Mouse (Mus musculus): ENCODE data around the gene Zfyve28. TPM values are rescaled to one million over a fixed set of nuclear protein-coding genes. Genes with fewer than 3 reads are reported as not detected.

Gene Zfyve28
- total and polyA plus RNA-seq, 2 experiments from 2014 or later: 3.0 to 10.0 TPM

DNA sequence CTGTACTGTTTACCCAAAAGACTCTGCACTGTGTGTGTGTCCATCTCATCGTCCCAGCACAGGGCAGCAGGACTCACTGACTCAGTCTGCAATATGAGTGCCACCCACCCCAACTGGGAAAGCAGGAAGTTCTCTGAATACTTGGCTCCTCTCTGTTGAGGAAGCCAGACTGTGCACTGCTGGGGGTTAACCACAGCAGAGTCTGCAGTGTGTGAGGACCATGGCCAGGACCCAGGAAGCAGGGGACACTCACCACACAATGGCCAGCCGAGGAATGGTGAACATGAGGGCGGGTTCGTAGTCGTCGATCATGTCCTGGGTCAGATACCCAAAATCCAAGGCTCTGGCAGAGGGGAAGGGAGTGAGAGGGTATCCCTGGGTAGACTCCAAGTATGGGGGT, 56.3 kb downstream of the Zfyve28 start:
- DNase-seq (ENCODE audit: low spot score) (no peak), ATAC-seq (ENCODE audit: low FRiP score) (no peak)
- WGBS: 96% methylated on average over 6 of the region's 6 CpGs
- H3K36me3 ChIP-seq (ENCODE audit: insufficient read depth, low read length): peaks cover 12% of the 10 kb centered on the region; the same call in 1 of the 2 replicates
- H3K9me3 ChIP-seq (ENCODE audit: low read length): no peaks in the 10 kb centered on the region
- no peak overlapping the region for H3K27ac ChIP-seq (ENCODE audit: low read depth, low read length)
- TF ChIP-seq CTCF (IDR thresholded peaks at IDR 0.05): no peak
- H3K4me1 ChIP-seq (ENCODE audit: insufficient read depth, low read length): no peaks in the 10 kb centered on the region
- H3K4me3 ChIP-seq (ENCODE audit: low read depth, low read length): no peak overlapping the region
- H3K27me3 ChIP-seq (ENCODE audit: insufficient read depth, low read length): no peaks in the 10 kb centered on the region
- no peak overlapping the region for H3K9ac ChIP-seq (replicated peaks; ENCODE audit: low read length, poor library complexity, severe bottlenecking)
- no peak overlapping the region for H3K4me2 ChIP-seq (ENCODE audit: low read depth, low read length, poor library complexity, severe bottlenecking)

DNA sequence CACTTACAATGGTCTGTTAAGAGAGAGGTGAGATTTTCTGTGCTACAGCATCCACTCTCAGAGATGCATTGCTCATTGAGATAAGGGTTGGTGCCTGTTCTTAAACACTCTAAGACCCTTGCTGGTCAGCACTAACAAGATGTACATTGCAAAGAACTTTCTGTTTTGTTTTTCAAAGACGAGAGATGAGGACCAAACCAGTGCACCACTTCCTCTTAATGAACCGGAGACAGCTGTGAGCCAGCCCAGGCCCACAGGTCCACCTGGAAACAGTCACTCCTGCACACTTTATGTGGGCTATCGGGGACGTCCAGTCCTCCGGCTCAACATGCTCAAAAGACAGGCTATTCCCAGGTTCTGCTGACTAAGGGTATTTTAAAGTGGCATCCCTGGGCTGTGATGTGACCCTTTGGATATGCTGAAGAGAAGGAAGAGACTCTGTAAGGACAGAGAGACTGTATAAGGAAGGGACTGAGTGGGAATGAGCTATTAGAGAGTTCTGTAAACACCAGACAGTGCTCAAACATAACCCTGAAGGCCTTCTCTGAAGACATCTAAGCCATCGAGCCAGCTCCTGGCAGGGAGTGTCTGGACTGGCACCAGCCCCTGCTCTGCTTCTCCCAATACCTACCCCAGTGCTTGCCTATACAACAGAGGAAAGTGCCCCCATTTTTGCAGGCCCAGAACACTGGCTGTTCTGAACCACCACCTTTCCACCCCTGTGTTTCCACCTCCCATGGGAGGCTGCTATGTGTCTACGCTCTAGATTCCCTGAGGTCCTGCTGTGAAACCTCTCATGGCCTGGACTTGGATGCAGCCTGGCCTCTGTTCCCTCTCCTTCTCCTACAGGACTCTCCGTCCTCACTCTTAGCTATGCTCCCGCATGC, 57.4 kb downstream of the Zfyve28 start:
- H3K4me3 ChIP-seq (ENCODE audit: low read depth, low read length): no peak overlapping the region
- H3K9me3 ChIP-seq (ENCODE audit: low read length): no peaks in the 10 kb centered on the region
- H3K36me3 ChIP-seq (ENCODE audit: insufficient read depth, low read length): peaks cover 12% of the 10 kb centered on the region; the same call in 1 of the 2 replicates
- H3K4me1 ChIP-seq (ENCODE audit: insufficient read depth, low read length): no peaks in the 10 kb centered on the region
- no peak for TF ChIP-seq CTCF (IDR thresholded peaks at IDR 0.05)
- H3K9ac ChIP-seq (replicated peaks; ENCODE audit: low read length, poor library complexity, severe bottlenecking): no peak overlapping the region
- H3K4me2 ChIP-seq (ENCODE audit: low read depth, low read length, poor library complexity, severe bottlenecking): no peak overlapping the region
- no peaks in the 10 kb centered on the region for H3K27me3 ChIP-seq (ENCODE audit: insufficient read depth, low read length)
- ATAC-seq (ENCODE audit: low FRiP score) (no peak), DNase-seq (ENCODE audit: low spot score) (no peak)
- WGBS: 87% methylated on average over 9 of the region's 9 CpGs
- no peak overlapping the region for H3K27ac ChIP-seq (ENCODE audit: low read depth, low read length)

DNA sequence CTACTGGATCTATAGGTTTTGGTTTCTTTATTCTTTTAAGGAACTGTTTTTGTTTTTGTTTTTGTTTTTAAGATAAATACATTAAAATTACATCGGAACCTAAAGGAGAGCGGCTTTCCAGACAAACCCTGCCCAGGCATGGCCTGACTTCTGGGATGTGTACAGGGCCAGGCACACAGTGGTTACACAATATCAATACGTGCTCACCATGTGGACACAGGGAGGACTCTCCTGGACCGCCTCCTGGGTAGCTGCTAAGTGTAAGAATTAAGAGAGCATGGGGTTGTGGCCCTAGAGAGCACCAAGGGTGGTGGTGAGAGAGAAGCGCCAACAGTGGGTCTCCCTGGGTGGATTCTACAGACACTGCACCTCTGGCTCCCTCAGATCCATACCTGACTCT, 58.7 kb downstream of the Zfyve28 start:
- no peaks in the 10 kb centered on the region for H3K9me3 ChIP-seq (ENCODE audit: low read length)
- H3K27me3 ChIP-seq (ENCODE audit: insufficient read depth, low read length): no peaks in the 10 kb centered on the region
- ATAC-seq (ENCODE audit: low FRiP score): no peak
- H3K36me3 ChIP-seq (ENCODE audit: insufficient read depth, low read length): 0 out of 2 replicates have a peak, but pooled peaks cover 7% of the 10 kb centered on the region
- no peak for DNase-seq (ENCODE audit: low spot score)
- 93% methylated on average over 5 of the region's 5 CpGs for WGBS
- TF ChIP-seq CTCF (IDR thresholded peaks at IDR 0.05): no peak
- H3K9ac ChIP-seq (replicated peaks; ENCODE audit: low read length, poor library complexity, severe bottlenecking): no peak overlapping the region
- H3K4me1 ChIP-seq (ENCODE audit: insufficient read depth, low read length): no peaks in the 10 kb centered on the region
- H3K4me3 ChIP-seq (ENCODE audit: low read depth, low read length): no peak overlapping the region
- H3K27ac ChIP-seq (ENCODE audit: low read depth, low read length): no peak overlapping the region
- no peak overlapping the region for H3K4me2 ChIP-seq (ENCODE audit: low read depth, low read length, poor library complexity, severe bottlenecking)

DNA sequence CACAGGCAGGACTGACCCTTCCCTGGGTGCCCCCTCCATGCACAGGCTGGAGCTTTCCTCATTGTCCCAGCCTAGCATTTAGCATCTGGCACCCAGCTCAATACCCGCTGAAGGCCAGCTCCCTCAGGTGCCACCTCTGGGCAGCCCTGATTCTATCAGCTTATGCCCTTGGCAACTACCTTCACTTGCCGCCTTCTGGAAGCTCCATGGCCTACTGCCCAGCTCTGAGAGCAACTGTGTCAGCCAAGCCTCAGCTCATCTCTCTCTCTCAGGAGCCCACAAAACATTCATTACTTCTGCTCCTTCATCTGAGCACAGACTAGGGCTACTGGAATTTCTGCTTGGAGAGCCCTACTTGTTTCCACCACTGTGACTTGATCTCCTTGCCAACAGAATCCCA, 62.7 kb downstream of the Zfyve28 start:
- H3K9ac ChIP-seq (replicated peaks; ENCODE audit: low read length, poor library complexity, severe bottlenecking): no peak overlapping the region
- no peaks in the 10 kb centered on the region for H3K9me3 ChIP-seq (ENCODE audit: low read length)
- TF ChIP-seq CTCF (IDR thresholded peaks at IDR 0.05): no peak
- H3K36me3 ChIP-seq (ENCODE audit: insufficient read depth, low read length): 0 out of 2 replicates have a peak, but pooled peaks cover 7% of the 10 kb centered on the region
- ATAC-seq (ENCODE audit: low FRiP score): no peak
- no peak overlapping the region for H3K4me3 ChIP-seq (ENCODE audit: low read depth, low read length)
- no peaks in the 10 kb centered on the region for H3K27me3 ChIP-seq (ENCODE audit: insufficient read depth, low read length)
- no peak overlapping the region for H3K27ac ChIP-seq (ENCODE audit: low read depth, low read length)
- peak; percentile 25 for DNase-seq (ENCODE audit: low spot score)
- 76% methylated on average over 2 of the region's 2 CpGs for WGBS
- no peaks in the 10 kb centered on the region for H3K4me1 ChIP-seq (ENCODE audit: insufficient read depth, low read length)
- no peak overlapping the region for H3K4me2 ChIP-seq (ENCODE audit: low read depth, low read length, poor library complexity, severe bottlenecking)

DNA sequence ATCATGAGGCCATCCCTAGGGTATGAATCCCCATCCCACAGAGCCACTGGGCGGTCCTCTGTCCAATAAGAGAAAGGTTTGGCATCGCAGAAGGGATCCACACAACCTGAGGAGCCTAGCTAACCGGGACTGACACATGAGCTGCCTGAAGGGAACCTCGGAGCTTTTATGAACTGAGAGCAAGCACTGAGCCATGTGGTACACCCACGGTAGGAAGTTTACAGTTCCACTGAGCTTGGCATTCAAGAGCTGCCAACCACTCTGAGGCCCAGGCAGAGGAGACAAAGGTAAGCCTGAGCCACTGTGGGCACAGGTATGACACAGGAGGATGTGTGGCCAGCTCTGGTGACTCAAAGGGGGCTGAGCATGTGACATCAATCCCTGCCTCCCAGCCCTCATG, 63.7 kb downstream of the Zfyve28 start:
- DNase-seq (ENCODE audit: low spot score) (no peak), ATAC-seq (ENCODE audit: low FRiP score) (no peak)
- no peaks in the 10 kb centered on the region for H3K27me3 ChIP-seq (ENCODE audit: insufficient read depth, low read length)
- no peak overlapping the region for H3K4me2 ChIP-seq (ENCODE audit: low read depth, low read length, poor library complexity, severe bottlenecking)
- WGBS: 88% methylated on average over 5 of the region's 5 CpGs
- H3K4me1 ChIP-seq (ENCODE audit: insufficient read depth, low read length): no peaks in the 10 kb centered on the region
- no peak overlapping the region for H3K4me3 ChIP-seq (ENCODE audit: low read depth, low read length)
- no peak overlapping the region for H3K9ac ChIP-seq (replicated peaks; ENCODE audit: low read length, poor library complexity, severe bottlenecking)
- H3K27ac ChIP-seq (ENCODE audit: low read depth, low read length): no peak overlapping the region
- no peak for TF ChIP-seq CTCF (IDR thresholded peaks at IDR 0.05)
- no peaks in the 10 kb centered on the region for H3K9me3 ChIP-seq (ENCODE audit: low read length)
- H3K36me3 ChIP-seq (ENCODE audit: insufficient read depth, low read length): 0 out of 2 replicates have a peak, but pooled peaks cover 2% of the 10 kb centered on the region

DNA sequence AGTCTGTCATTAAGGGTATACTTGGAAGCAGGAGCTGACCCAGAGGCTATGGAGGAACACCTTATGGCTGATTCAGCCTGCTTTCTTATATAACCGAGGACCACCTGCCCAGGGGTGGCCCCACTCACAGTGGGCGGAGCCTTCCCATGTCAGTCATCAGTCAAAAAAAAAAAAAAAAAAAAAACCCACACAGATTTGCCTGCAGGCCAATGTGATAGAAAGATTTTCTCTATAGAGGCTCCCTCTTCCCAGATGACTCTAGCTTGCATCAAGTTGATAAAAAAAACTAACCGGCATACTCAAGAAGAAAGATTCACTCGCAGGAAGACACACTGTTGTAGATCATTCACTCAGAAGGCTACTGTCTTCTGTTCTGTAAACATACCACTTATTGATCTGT, 68.2 kb downstream of the Zfyve28 start:
- TF ChIP-seq CTCF (IDR thresholded peaks at IDR 0.05): no peak
- ATAC-seq (ENCODE audit: low FRiP score): no peak
- H3K4me1 ChIP-seq (ENCODE audit: insufficient read depth, low read length): no peaks in the 10 kb centered on the region
- no peaks in the 10 kb centered on the region for H3K9me3 ChIP-seq (ENCODE audit: low read length)
- H3K36me3 ChIP-seq (ENCODE audit: insufficient read depth, low read length): no peaks in the 10 kb centered on the region
- 81% methylated on average over 4 of the region's 4 CpGs for WGBS
- no peak overlapping the region for H3K27ac ChIP-seq (ENCODE audit: low read depth, low read length)
- no peak overlapping the region for H3K4me3 ChIP-seq (ENCODE audit: low read depth, low read length)
- H3K4me2 ChIP-seq (ENCODE audit: low read depth, low read length, poor library complexity, severe bottlenecking): no peak overlapping the region
- H3K27me3 ChIP-seq (ENCODE audit: insufficient read depth, low read length): no peaks in the 10 kb centered on the region
- DNase-seq (ENCODE audit: low spot score): no peak
- no peak overlapping the region for H3K9ac ChIP-seq (replicated peaks; ENCODE audit: low read length, poor library complexity, severe bottlenecking)

All from midbrain, postnatal 0 days (tissue).